Mouse (Mus musculus): Measurements from ENCODE around the gene Lrp11.
A peak's percentile ranks its signal among the peaks of the same experiment; 100 is the strongest.

Lrp11 gene

GRCm38 (mm10) chr10:7629092-7629491 lies 39.5 kb downstream of the Lrp11 start:
- peak; percentile 89 for DNase-seq

GRCm38 (mm10) chr10:7630286-7630685 lies 40.7 kb downstream of the Lrp11 start:
- DNase-seq: no peak

- DNase-seq: peak; percentile 81
Measured at GRCm38 (mm10) chr10:7630951-7631720, 41.5 kb downstream of the Lrp11 start.

- DNase-seq: peak; percentile 83
Measured at GRCm38 (mm10) chr10:7640366-7640765, 50.8 kb downstream of the Lrp11 start.

GRCm38 (mm10) chr10:7645911-7646310 lies 56.3 kb downstream of the Lrp11 start:
- peak; percentile 21 for DNase-seq

- DNase-seq: peak; percentile 60
Measured at GRCm38 (mm10) chr10:7649059-7649458, 59.5 kb downstream of the Lrp11 start.

GRCm38 (mm10) chr10:7651057-7651456 lies 61.5 kb downstream of the Lrp11 start:
- peak; percentile 15 for DNase-seq

- DNase-seq: no peak
Measured at GRCm38 (mm10) chr10:7662471-7663141, 73.0 kb downstream of the Lrp11 start.

- peak; percentile 100 for DNase-seq
Measured at GRCm38 (mm10) chr10:7663159-7664026, 73.8 kb downstream of the Lrp11 start.

- no peak for DNase-seq
Measured at GRCm38 (mm10) chr10:7664027-7664526, 74.5 kb downstream of the Lrp11 start.

GRCm38 (mm10) chr10:7664889-7665288 lies 75.3 kb downstream of the Lrp11 start:
- DNase-seq: peak; percentile 37

- DNase-seq: peak; percentile 99
Measured at GRCm38 (mm10) chr10:7667342-7667802, 77.8 kb downstream of the Lrp11 start, which contains the start of gene Nup43. Gene Nup43 (plus strand): TSS chr10:7667503.

- DNase-seq: no peak
Measured at GRCm38 (mm10) chr10:7673673-7674072, 84.1 kb downstream of the Lrp11 start.
